Mouse (Mus musculus) megakaryocyte, embryonic 14.5 days (primary cell): Measurements from ENCODE around the gene Gtf3c2.

Source experiments
- FLI1 ChIP-seq: IDR thresholded peaks from 2 replicates; pipeline ENCODE4 v1.6.1; 2012; ENCODE audit warnings: low read length, inconsistent platforms, mixed read lengths
- GATA1 ChIP-seq: IDR thresholded peaks from 3 replicates; pipeline ENCODE4 v1.6.1; 2012; ENCODE audit warnings: mixed read lengths, low read length, inconsistent platforms, borderline replicate concordance

DNA sequence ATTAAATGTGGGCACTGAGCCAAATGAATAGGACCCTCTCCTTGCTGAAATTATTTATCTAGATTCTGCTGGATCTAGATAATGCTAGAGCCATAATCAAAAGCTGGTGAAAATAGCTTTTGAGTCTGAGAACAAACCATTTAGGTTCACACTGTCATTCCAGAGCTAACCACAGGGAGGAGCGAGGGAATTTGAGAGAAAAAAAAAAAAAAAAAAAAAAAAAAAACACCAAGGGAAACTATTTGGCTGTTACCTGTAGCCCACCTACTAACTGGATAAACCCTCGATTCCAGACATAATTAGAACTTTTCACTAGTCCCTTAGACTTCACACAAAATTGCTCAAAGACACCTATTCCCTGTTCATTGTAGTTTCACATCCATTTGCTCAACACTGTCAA is 39.1 kb upstream of the Gtf3c2 start:
- TF ChIP-seq GATA1 (no peak), FLI1 (no peak)
